Mouse (Mus musculus): ENCODE measurements around the gene Cecr2.
A peak's percentile ranks its signal among the peaks of the same experiment; 100 is the strongest.
"Not testable (repeated sequence)": the region's sequence is repeated elsewhere in the genome, so short reads cannot be mapped to it uniquely, and the experiment has no call there.

Gene Cecr2

GRCm38 (mm10) chr6:120665816-120666760, at the start of gene Cecr2:
TSS of gene Cecr2 (plus strand) at chr6:120666369.
- DNase-seq (ENCODE audit: low spot score), result peak; percentile 56

- no peak for DNase-seq (ENCODE audit: low spot score)
Observed at GRCm38 (mm10) chr6:120617586-120617985, 48.6 kb upstream of the Cecr2 start.

GRCm38 (mm10) chr6:120618518-120619402, 47.4 kb upstream of the Cecr2 start:
- no peak for DNase-seq (ENCODE audit: low spot score)

GRCm38 (mm10) chr6:120620193-120620592, 46.0 kb upstream of the Cecr2 start:
- DNase-seq (ENCODE audit: low spot score), result no peak

- peak; percentile 53 for DNase-seq (ENCODE audit: low spot score)
Observed at GRCm38 (mm10) chr6:120625081-120625480, 41.1 kb upstream of the Cecr2 start.

- DNase-seq (ENCODE audit: low spot score), result no peak
Observed at GRCm38 (mm10) chr6:120627096-120627495, 39.1 kb upstream of the Cecr2 start.

- DNase-seq (ENCODE audit: low spot score), result no peak
Observed at GRCm38 (mm10) chr6:120628963-120629362, 37.2 kb upstream of the Cecr2 start.

- DNase-seq (ENCODE audit: low spot score), result no peak
Observed at GRCm38 (mm10) chr6:120635391-120636028, 30.7 kb upstream of the Cecr2 start.

- no peak for DNase-seq (ENCODE audit: low spot score)
Observed at GRCm38 (mm10) chr6:120639547-120639946, 26.6 kb upstream of the Cecr2 start.

GRCm38 (mm10) chr6:120641866-120642378, 24.2 kb upstream of the Cecr2 start:
- peak; percentile 35 for DNase-seq (ENCODE audit: low spot score)

GRCm38 (mm10) chr6:120643776-120644175, 22.4 kb upstream of the Cecr2 start:
- no peak for DNase-seq (ENCODE audit: low spot score)

GRCm38 (mm10) chr6:120644346-120645299, 21.5 kb upstream of the Cecr2 start:
- no peak for DNase-seq (ENCODE audit: low spot score)

GRCm38 (mm10) chr6:120647246-120648028, 18.7 kb upstream of the Cecr2 start:
- not testable (repeated sequence) for DNase-seq (ENCODE audit: low spot score)

GRCm38 (mm10) chr6:120648205-120648604, 18.0 kb upstream of the Cecr2 start:
- DNase-seq (ENCODE audit: low spot score), result no peak

- DNase-seq (ENCODE audit: low spot score), result no peak
Observed at GRCm38 (mm10) chr6:120652666-120653065, 13.5 kb upstream of the Cecr2 start.

GRCm38 (mm10) chr6:120655702-120656101, 10.5 kb upstream of the Cecr2 start:
- no peak for DNase-seq (ENCODE audit: low spot score)

GRCm38 (mm10) chr6:120658848-120659247, 7.3 kb upstream of the Cecr2 start:
- DNase-seq (ENCODE audit: low spot score), result no peak

- DNase-seq (ENCODE audit: low spot score), result peak; percentile 46
Observed at GRCm38 (mm10) chr6:120665415-120665815, 754 bp upstream of the Cecr2 start.

- peak; percentile 13 for DNase-seq (ENCODE audit: low spot score)
Observed at GRCm38 (mm10) chr6:120666761-120667421, 722 bp downstream of the Cecr2 start.
